Mouse (Mus musculus) limb, embryonic 10.5 days (tissue): ENCODE results near the gene Slc36a3. TPM values are rescaled to one million over a fixed set of nuclear protein-coding genes. Genes with fewer than 3 reads are reported as not detected.

Source experiments
- DNase-seq: peaks from one replicate; pipeline ENCODE4 v3.0.0-alpha.2; 2017; ENCODE audit warnings: low spot score
- H3K27ac ChIP-seq: fragments of 300-500 bp; sonication (generic); 2 replicates; pipeline ENCODE4 v1.5.1; 2016; ENCODE audit warnings: mild to moderate bottlenecking
- H3K27me3 ChIP-seq: fragments of 300-500 bp; sonication (generic); 2 replicates; pipeline ENCODE4 v1.6.1; 2016; ENCODE audit warnings: low read depth, mild to moderate bottlenecking; ENCODE audit not compliant: poor library complexity, severe bottlenecking
- H3K36me3 ChIP-seq: fragments of 300-500 bp; sonication (generic); 2 replicates; pipeline ENCODE4 v1.6.1; 2016; ENCODE audit warnings: mild to moderate bottlenecking, moderate library complexity
- H3K4me1 ChIP-seq: fragments of 300-500 bp; sonication (generic); 2 replicates; pipeline ENCODE4 v1.6.1; 2016
- H3K4me3 ChIP-seq: fragments of 300-500 bp; sonication (generic); 2 replicates; pipeline ENCODE4 v1.5.1; 2016; ENCODE audit warnings: mild to moderate bottlenecking, moderate library complexity
- H3K9me3 ChIP-seq: fragments of 300-500 bp; sonication (generic); replicated peaks from 2 replicates; pipeline ENCODE4 v1.6.1; 2016; ENCODE audit warnings: mild to moderate bottlenecking
- WGBS: fragments of 180-500 bp; shearing (Covaris S2); methylation state at CpG from one replicate; pipeline ENCODE4 v1.1.7; 2016; 5-methylcytosine and 5-hydroxymethylcytosine counted together
- polyA plus RNA-seq: library from polyadenylated mRNA; unstranded; fragments of >200 nt; fragmentation: Nextera tagmentation; extraction: Ambion mirVana; gene quantifications from 2 replicates; pipeline ENCODE4 v1.2.1, GENCODE M21; 2016

Slc36a3 gene
- polyA plus RNA-seq, 1 experiment from 2014 or later, result not detected

DNA sequence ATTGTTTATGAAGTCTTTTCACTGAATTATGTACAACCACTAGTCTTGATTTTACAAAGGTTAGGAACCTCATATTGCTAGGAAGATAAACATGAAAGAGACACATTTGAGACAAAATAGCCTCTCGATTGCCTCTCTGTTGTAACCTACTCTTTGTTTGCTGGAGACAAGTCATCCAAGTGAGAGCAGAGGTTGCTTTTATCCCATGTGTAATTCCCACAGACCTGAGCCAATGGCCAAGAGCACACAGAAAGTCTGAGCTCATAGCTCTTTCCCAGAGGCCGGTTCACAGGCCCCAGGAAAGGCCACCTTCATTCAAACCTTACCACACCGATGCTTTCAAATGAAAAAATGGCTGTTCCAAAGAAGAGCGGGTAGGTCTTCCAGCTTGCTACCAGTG lies 17.0 kb upstream of the Slc36a3 start:
- 80% methylated on average over 4 of the region's 4 CpGs for WGBS
- Histone ChIP-seq H3K27ac (no peak overlapping the region), H3K36me3 (no peaks in the 10 kb centered on the region), H3K27me3 (no peaks in the 10 kb centered on the region), H3K4me1 (no peaks in the 10 kb centered on the region), H3K4me3 (no peak overlapping the region), H3K9me3 (no peaks in the 10 kb centered on the region)
- no peak for DNase-seq

DNA sequence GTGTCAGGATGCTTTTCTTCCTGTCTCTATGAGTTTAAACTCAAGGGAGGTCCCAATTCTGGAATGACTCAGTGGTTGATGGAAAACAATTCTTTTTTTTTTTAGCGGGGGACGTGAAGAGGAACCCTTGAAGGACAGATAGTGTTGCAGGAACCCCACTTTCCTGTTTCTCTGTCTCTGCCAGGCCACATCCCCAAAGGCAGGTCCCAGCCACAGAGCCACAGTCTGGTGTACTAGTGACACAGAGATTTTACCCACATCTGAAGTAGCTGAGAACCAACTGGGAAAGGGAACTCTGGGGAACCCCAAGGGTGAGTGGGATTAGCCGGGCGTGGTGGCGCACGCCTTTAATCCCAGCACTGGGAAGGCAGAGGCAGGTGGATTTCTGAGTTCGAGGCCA lies 14.2 kb upstream of the Slc36a3 start:
- no peak overlapping the region for H3K27ac ChIP-seq

DNA sequence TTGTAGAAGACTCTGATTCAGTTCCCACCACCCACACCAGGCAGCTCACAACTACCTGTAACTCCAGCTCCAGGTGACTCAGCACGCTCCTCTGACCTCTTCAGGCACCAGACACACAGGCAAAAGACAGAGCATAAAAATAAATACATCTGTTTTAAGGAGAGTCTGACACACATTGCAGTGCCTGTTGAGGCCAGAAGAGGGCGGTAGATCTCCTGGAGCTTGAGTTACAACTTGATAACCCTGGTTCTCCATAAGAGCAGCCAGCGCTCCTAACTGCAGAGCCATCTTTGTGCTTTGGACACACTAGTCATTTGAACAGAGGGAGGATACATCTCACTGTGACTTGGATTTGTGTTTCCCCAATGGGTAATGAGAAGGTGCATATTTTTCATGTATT lies 13.2 kb upstream of the Slc36a3 start:
- Histone ChIP-seq H3K9me3 (no peaks in the 10 kb centered on the region), H3K4me1 (no peaks in the 10 kb centered on the region), H3K4me3 (no peak overlapping the region), H3K27ac (no peak overlapping the region), H3K36me3 (no peaks in the 10 kb centered on the region), H3K27me3 (no peaks in the 10 kb centered on the region)
- WGBS, result 54% methylated on average over 3 of the region's 3 CpGs
- DNase-seq, result peak; percentile 36

More for the DNA sequence above, 14.2 kb upstream of the Slc36a3 start:
- 94% methylated on average over 7 of the region's 7 CpGs for WGBS
- Histone ChIP-seq H3K4me1 (no peaks in the 10 kb centered on the region), H3K9me3 (no peaks in the 10 kb centered on the region), H3K36me3 (no peaks in the 10 kb centered on the region), H3K27me3 (no peaks in the 10 kb centered on the region), H3K4me3 (no peak overlapping the region)
- no peak for DNase-seq

GRCm38 (mm10) chr11:55162670-55163069 lies 11.2 kb upstream of the Slc36a3 start:
- no peaks in the 10 kb centered on the region for H3K9me3 ChIP-seq
- WGBS, result 56% methylated on average over 9 of the region's 9 CpGs
- no peaks in the 10 kb centered on the region for H3K36me3 ChIP-seq
- DNase-seq, result peak; percentile 40
- no peak overlapping the region for H3K27ac ChIP-seq
- no peaks in the 10 kb centered on the region for H3K4me1 ChIP-seq
- H3K4me3 ChIP-seq, result no peak overlapping the region
- H3K27me3 ChIP-seq, result no peaks in the 10 kb centered on the region

DNA sequence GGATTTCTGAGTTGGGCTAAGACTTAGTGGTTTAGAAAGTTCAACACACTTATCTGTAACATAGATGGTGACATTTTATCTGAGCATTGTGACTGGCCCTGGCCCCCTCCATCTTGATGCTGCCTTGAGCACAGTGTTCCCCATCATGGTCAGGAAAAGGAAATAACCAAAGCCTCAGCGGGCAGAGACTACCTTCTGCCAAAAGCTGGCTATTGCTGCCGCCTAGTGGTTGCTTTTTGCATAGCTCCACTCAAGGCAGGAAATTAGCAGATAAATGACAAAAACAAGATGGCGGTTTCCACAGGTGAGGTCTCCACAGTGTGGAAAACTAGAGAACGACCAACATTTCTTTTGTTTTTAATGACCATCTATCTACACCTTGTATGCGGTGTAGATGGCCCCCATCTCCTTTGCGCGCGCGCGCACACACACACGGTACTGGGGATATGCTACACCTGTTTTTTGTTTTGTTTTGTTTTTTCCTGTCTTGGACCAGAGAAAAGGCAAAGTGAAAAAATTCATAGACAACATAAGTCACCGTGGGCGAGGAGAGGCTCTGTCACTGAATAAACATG lies 7.4 kb upstream of the Slc36a3 start:
- WGBS, result 53% methylated on average over 13 of the region's 13 CpGs

GRCm38 (mm10) chr11:55155070-55155421 lies 3.5 kb upstream of the Slc36a3 start:
- H3K9me3 ChIP-seq, result no peaks in the 10 kb centered on the region
- no peak overlapping the region for H3K4me3 ChIP-seq
- DNase-seq, result no peak
- no peaks in the 10 kb centered on the region for H3K4me1 ChIP-seq
- 80% methylated on average over 6 of the region's 6 CpGs for WGBS
- H3K36me3 ChIP-seq, result no peaks in the 10 kb centered on the region
- H3K27ac ChIP-seq, result no peak overlapping the region
- no peaks in the 10 kb centered on the region for H3K27me3 ChIP-seq

More for the DNA sequence above, 7.4 kb upstream of the Slc36a3 start:
- DNase-seq, result peak; percentile 74
- H3K27ac ChIP-seq, result no peak overlapping the region
- no peaks in the 10 kb centered on the region for H3K27me3 ChIP-seq
- no peaks in the 10 kb centered on the region for H3K9me3 ChIP-seq
- H3K4me3 ChIP-seq, result no peak overlapping the region
- H3K4me1 ChIP-seq, result no peaks in the 10 kb centered on the region
- no peaks in the 10 kb centered on the region for H3K36me3 ChIP-seq

- no peak overlapping the region for H3K27ac ChIP-seq
- H3K4me1 ChIP-seq, result no peaks in the 10 kb centered on the region
- DNase-seq, result no peak
- no peaks in the 10 kb centered on the region for H3K36me3 ChIP-seq
- WGBS, result 71% methylated on average over 3 of the region's 3 CpGs
- no peaks in the 10 kb centered on the region for H3K27me3 ChIP-seq
- no peak overlapping the region for H3K4me3 ChIP-seq
- no peaks in the 10 kb centered on the region for H3K9me3 ChIP-seq
Measured at GRCm38 (mm10) chr11:55154398-55155069, 3.0 kb upstream of the Slc36a3 start.

- no peaks in the 10 kb centered on the region for H3K9me3 ChIP-seq
- no peaks in the 10 kb centered on the region for H3K4me1 ChIP-seq
- DNase-seq, result no peak
- WGBS, result 82% methylated on average over 4 of the region's 4 CpGs
- no peaks in the 10 kb centered on the region for H3K27me3 ChIP-seq
- no peak overlapping the region for H3K27ac ChIP-seq
- no peaks in the 10 kb centered on the region for H3K36me3 ChIP-seq
- H3K4me3 ChIP-seq, result no peak overlapping the region
Measured at GRCm38 (mm10) chr11:55148461-55148860, 3.0 kb downstream of the Slc36a3 start.

GRCm38 (mm10) chr11:55147423-55147822 lies 4.1 kb downstream of the Slc36a3 start:
- Histone ChIP-seq H3K27me3 (no peaks in the 10 kb centered on the region), H3K9me3 (no peaks in the 10 kb centered on the region), H3K36me3 (no peaks in the 10 kb centered on the region), H3K4me1 (no peaks in the 10 kb centered on the region), H3K27ac (no peak overlapping the region), H3K4me3 (no peak overlapping the region)
- WGBS, result 82% methylated on average over 6 of the region's 6 CpGs
- no peak for DNase-seq

GRCm38 (mm10) chr11:55146855-55147254 lies 4.7 kb downstream of the Slc36a3 start:
- Histone ChIP-seq H3K36me3 (no peaks in the 10 kb centered on the region), H3K27ac (no peak overlapping the region), H3K4me3 (no peak overlapping the region), H3K27me3 (no peaks in the 10 kb centered on the region), H3K9me3 (no peaks in the 10 kb centered on the region), H3K4me1 (no peaks in the 10 kb centered on the region)
- no peak for DNase-seq
- WGBS, result 78% methylated on average over 1 of the region's 1 CpGs

DNA sequence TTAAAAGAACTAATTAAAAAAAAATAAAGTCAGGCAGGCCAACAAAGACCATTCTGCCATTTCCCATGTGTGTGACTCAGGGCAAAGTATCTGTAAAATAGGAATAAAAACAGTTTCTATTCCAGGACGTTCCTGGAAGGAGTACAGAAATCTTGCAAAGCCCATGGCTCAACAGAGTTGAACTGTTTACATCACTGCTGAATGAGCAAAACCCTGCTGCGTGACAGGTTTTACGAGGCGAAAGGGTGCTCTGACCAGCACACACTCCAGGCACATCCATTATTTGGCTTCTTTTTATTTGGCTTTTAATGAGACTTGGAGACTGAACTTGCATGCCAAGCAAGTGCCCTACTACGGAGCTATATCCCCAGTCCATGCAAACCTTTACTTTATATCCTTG lies 7.5 kb downstream of the Slc36a3 start:
- DNase-seq, result no peak

GRCm38 (mm10) chr11:55141502-55141901 lies 10.0 kb downstream of the Slc36a3 start:
- no peaks in the 10 kb centered on the region for H3K36me3 ChIP-seq
- no peak for DNase-seq
- no peak overlapping the region for H3K4me3 ChIP-seq
- 96% methylated on average over 4 of the region's 4 CpGs for WGBS
- no peaks in the 10 kb centered on the region for H3K27me3 ChIP-seq
- H3K9me3 ChIP-seq, result no peaks in the 10 kb centered on the region
- no peak overlapping the region for H3K27ac ChIP-seq
- H3K4me1 ChIP-seq, result no peaks in the 10 kb centered on the region

More for the DNA sequence above, 7.5 kb downstream of the Slc36a3 start:
- no peaks in the 10 kb centered on the region for H3K36me3 ChIP-seq
- no peaks in the 10 kb centered on the region for H3K9me3 ChIP-seq
- H3K4me3 ChIP-seq, result no peak overlapping the region
- 73% methylated on average over 5 of the region's 5 CpGs for WGBS
- no peaks in the 10 kb centered on the region for H3K27me3 ChIP-seq
- no peak overlapping the region for H3K27ac ChIP-seq
- H3K4me1 ChIP-seq, result no peaks in the 10 kb centered on the region

DNA sequence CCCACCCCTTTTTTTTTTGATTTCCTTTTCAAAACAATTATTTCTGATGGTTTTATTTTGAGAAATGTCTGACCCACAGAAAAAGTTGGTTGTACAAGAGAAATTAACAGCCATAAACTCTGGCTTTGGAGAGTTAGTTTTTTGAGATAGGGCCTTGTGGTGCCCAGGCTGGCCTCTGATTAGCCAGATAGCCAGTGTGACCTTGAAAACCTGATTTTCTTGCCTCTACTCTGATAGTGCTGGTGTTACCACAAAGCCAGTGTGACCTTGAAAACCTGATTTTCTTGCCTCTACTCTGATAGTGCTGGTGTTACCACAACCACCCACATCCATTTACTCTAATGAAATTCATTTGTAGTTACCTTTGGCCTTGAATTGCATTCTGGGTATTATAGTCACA lies 13.9 kb downstream of the Slc36a3 start:
- DNase-seq, result no peak
- no peak overlapping the region for H3K27ac ChIP-seq
- H3K27me3 ChIP-seq, result no peaks in the 10 kb centered on the region
- no peak overlapping the region for H3K4me3 ChIP-seq
- H3K4me1 ChIP-seq, result no peaks in the 10 kb centered on the region
- H3K36me3 ChIP-seq, result no peaks in the 10 kb centered on the region
- H3K9me3 ChIP-seq, result no peaks in the 10 kb centered on the region
